Mouse (Mus musculus) macrophage (primary cell): ENCODE measurements around the gene Plin5. TPM values are rescaled to one million over a fixed set of nuclear protein-coding genes. Genes with fewer than 3 reads are reported as not detected.
"Not testable (repeated sequence)": the region's sequence is repeated elsewhere in the genome, so short reads cannot be mapped to it uniquely, and the experiment has no call there.

Experiments used
- H3K27ac ChIP-seq: fragments of 350-480 bp; formaldehyde crosslinking; 2 replicates; pipeline ENCODE4 v1.9.0; 2021
- H3K36me3 ChIP-seq: fragments of 350-480 bp; formaldehyde crosslinking; 2 replicates; pipeline ENCODE4 v1.9.0; 2021; ENCODE audit errors: inconsistent target
- H3K4me3 ChIP-seq: fragments of 350-480 bp; formaldehyde crosslinking; 2 replicates; pipeline ENCODE4 v1.9.0; 2021; ENCODE audit errors: inconsistent target
- H3K79me2 ChIP-seq: fragments of 350-480 bp; formaldehyde crosslinking; 2 replicates; pipeline ENCODE4 v1.9.0; 2021; ENCODE audit errors: inconsistent target
- WGBS: methylation state at CpG from one replicate; pipeline ENCODE4 v1.1.7; 2026; ENCODE audit warnings: inconsistent platforms; ENCODE audit not compliant: missing documents; 5-methylcytosine and 5-hydroxymethylcytosine counted together
- polyA plus RNA-seq: library from polyadenylated mRNA; stranded (reverse); fragments of 250-400 nt; gene quantifications from 3 replicates; pipeline ENCODE4 v1.2.4, GENCODE M21; 2018; ENCODE audit warnings: inconsistent platforms

Plin5 gene
- polyA plus RNA-seq, 1 experiment from 2014 or later = not detected

DNA sequence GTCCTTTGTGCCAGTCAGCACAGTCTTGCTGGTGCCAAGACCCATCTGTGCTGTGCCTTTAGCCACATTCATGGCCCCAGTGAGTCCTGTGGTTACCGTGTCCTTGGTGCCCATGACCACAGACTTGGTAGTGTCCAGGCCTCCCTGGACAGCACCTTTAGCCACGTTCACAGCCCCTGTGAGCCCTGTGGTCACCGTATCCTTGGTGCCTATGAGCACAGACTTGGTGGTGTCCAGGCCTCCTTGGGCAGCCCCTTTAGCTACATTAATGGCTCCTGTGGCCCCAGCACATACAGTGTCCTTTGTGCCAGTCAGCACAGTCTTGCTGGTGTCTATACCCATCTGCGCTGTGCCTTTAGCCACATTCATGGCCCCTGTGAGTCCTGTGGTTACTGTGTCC lies 11.0 kb downstream of the Plin5 start:
- H3K27ac ChIP-seq, H3K79me2 ChIP-seq, H3K4me3 ChIP-seq: not testable (repeated sequence)
- peaks cover 12% of the 10 kb centered on the region for H3K36me3 ChIP-seq
- WGBS = 95% methylated on average over 4 of the region's 4 CpGs

DNA sequence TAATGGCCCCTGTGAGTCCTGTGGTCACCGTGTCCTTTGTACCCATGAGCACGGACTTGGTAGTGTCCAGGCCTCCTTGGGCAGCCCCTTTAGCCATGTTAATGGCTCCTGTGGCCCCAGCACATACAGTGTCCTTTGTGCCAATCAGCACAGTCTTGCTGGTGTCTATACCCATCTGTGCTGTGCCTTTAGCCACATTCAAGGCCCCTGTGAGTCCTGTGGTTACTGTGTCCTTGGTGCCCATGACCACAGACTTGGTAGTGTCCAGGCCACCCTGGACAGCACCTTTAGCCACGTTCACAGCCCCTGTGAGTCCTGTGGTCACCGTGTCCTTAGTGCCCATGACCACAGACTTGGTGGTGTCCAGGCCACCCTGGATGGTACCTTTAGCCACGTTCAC lies 12.6 kb downstream of the Plin5 start:
- peaks cover 28% of the 10 kb centered on the region for H3K36me3 ChIP-seq
- H3K4me3 ChIP-seq, H3K79me2 ChIP-seq, H3K27ac ChIP-seq: not testable (repeated sequence)
- no CpG with 5 or more reads among the region's 5 CpGs for WGBS

DNA sequence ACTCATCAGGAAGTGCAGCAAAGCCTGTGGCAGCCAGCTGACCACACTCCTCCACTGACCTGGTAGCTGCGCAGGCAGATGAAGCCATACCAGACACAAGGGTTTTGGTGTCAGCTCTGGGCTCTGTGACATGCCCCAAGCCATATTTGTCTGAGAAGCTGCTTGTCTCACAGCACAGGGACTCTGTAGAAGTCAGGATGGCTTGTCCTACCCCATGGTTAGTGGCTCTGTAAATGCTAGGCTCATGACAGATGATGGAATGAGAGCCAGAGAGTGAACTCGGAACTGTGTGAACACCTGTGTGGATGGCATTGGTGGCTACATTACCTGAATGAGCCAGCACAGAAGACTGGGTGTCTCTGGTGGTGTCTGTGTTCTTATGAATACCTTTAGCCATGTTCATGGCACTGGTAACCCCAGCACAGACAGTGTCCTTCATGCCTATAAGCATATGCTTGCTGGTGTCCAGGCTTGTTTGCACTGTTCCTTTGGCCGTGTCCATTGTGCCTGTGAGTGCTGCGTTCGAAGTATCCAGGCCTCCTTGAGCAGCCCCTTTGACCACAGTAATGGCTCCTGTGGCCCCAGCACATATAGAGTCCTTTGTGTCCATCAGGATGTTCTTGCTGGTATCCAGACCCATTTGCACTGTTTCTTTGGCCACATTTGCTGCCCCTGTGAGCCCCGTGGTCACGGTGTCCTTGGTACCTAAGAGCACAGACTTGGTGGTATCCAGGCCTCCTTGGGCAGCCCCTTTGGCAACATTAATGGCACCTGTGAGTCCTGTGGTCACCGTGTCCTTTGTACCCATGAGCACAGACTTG lies 13.7 kb downstream of the Plin5 start:
- Histone ChIP-seq H3K79me2 (no peaks in the 10 kb centered on the region), H3K36me3 (peaks cover 37% of the 10 kb centered on the region), H3K27ac (no peak overlapping the region), H3K4me3 (no peak overlapping the region)
- 97% methylated on average over 8 of the region's 8 CpGs for WGBS

DNA sequence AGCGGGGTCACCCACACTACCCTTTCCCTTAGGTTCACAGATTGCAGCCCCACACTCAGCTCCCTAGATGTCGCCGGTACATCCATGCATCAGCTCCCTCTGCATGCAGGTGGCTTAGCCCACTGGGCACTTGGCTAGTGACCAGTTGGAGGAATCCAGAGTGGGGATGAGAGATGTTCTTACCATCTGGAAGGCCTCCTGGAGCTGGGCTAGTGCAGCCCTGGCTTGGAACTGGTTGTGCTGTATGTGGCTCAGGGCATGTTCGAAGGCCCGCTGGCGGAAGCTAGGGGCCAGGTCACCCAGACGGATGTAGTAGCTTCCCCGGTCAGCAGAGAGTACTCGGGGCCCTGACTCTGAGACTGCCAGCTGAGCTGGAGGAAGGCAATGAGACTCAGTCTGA lies 14.5 kb downstream of the Plin5 start:
- no peak overlapping the region for H3K4me3 ChIP-seq
- 98% methylated on average over 9 of the region's 9 CpGs for WGBS
- H3K27ac ChIP-seq = no peak overlapping the region
- no peaks in the 10 kb centered on the region for H3K79me2 ChIP-seq
- H3K36me3 ChIP-seq = peaks cover 44% of the 10 kb centered on the region

DNA sequence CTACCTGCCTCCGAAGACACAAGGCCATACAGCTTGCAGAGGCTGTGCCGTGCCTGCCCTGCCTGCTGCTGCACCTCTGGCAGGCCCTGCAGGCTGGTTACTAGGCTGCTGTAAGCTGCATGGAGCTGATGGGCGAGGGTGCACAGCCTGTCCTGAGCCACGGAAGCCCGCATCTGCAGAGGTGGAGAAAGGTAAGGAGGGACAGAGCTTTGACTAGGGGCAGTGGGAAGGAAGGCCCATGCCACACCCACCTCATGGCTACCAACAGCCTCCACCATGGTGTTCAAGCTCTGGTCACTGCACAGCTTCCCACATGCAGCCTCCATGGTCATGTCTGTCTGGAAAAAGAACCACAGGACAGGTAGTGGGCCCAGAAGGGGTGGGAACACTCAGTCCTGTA lies 15.2 kb downstream of the Plin5 start:
- Histone ChIP-seq H3K27ac (no peak overlapping the region), H3K4me3 (no peak overlapping the region), H3K79me2 (no peaks in the 10 kb centered on the region), H3K36me3 (peaks cover 52% of the 10 kb centered on the region)
- 93% methylated on average over 5 of the region's 5 CpGs for WGBS

DNA sequence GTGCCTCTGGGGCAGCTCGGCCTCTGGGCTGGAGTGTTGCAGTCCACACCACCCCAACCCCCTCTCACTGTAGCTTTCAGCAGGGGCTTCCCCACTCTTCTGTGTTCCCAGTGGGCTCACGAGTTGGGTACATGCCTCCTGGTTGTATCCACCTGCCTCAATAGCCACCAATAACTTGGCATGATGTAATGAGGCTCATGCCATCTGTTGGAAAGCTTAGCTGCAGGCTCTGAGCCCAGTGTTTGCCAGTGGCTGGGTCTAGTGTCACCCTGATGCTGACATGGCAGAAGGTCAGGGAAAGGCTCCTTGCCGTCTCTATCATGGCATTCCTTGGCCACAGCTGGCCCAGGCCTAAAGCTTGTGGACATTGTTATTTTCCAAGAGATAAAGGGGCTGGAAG lies 16.6 kb downstream of the Plin5 start:
- Histone ChIP-seq H3K36me3 (peaks cover 65% of the 10 kb centered on the region), H3K27ac (no peak overlapping the region), H3K79me2 (no peaks in the 10 kb centered on the region), H3K4me3 (no peak overlapping the region)
- WGBS = 100% methylated on average over 3 of the region's 3 CpGs

DNA sequence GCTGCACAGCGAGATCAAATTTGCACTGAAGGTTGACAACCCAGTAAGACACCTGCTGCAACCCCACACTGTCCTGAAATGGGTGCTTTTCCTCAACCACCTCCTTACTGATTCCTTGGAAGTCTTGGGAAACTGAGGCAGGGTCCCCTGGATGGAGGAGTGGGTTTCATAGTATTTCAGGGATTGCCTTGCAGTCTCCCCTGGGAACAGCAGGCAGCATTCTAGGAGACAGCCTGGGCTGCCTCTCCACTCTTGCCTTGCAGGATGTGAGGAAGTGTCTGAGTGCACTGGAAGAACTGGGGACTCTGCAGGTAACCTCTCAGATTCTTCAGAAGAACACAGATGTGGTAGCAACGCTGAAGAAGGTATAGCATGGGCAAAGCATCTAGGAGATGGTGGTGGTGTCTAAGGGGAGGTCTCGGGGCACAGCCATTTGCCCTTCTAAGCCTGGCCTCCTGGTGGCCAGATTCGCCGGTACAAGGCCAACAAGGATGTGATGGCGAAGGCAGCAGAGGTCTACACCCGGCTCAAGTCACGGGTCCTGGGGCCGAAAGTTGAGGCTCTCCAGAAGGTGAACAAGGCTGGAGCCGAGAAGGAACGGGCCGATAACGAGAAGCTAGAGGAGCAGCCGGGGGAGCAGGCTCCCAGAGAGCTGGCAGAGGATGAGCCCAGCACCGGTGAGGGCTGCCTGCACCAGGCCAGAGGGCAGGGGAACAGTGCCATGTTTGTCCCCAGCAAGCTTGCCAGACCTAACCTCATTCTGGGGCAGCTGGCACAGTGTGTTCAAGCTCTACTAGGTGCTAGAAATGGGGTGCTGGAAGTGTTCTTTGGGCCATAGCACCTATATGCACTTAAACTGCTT lies 18.5 kb downstream of the Plin5 start:
- Histone ChIP-seq H3K27ac (no peak overlapping the region), H3K79me2 (no peaks in the 10 kb centered on the region), H3K36me3 (peaks cover 66% of the 10 kb centered on the region), H3K4me3 (no peak overlapping the region)
- WGBS = 94% methylated on average over 15 of the region's 15 CpGs

DNA sequence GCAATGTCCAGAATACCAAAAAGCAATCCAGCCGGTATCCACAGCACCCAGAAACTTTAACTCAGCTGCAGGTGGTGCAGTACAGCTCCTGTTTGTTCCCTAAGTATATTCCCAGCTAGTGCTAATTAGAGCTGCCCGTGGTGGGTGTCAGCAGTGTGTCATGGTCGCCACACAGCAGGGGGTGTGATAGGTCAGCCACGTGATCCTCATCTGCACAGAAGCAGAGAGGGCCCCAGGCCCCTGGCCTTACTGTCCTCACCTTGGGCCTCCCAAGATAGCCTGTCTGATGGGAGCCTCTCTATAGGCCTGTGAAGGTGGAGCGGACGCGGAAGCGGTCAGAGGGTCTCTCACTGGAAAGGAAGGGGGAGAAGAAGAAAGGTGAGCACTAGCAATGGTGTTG lies 19.2 kb downstream of the Plin5 start:
- Histone ChIP-seq H3K36me3 (peaks cover 64% of the 10 kb centered on the region), H3K4me3 (no peak overlapping the region), H3K79me2 (no peaks in the 10 kb centered on the region), H3K27ac (no peak overlapping the region)
- WGBS = 94% methylated on average over 8 of the region's 8 CpGs

DNA sequence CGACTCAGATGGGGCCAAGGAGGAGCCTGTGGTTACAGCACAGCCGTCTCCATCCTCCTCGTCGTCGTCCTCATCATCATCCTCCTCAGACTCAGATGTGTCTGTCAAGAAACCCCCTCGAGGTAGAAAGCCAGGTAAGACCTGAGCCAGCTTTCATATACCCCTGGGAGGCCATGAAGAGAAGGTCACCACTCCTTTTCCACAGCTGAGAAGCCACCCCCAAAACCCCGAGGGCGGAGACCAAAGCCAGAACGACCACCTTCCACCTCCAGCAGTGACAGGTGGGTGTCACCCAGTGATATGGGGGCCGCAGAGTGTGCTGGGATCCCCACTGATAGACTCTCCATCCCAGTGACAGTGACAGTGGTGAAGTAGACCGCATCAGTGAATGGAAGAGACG lies 20.5 kb downstream of the Plin5 start:
- H3K79me2 ChIP-seq = no peaks in the 10 kb centered on the region
- H3K36me3 ChIP-seq = peaks cover 57% of the 10 kb centered on the region
- WGBS = 95% methylated on average over 11 of the region's 12 CpGs
- no peak overlapping the region for H3K4me3 ChIP-seq
- H3K27ac ChIP-seq = no peak overlapping the region

DNA sequence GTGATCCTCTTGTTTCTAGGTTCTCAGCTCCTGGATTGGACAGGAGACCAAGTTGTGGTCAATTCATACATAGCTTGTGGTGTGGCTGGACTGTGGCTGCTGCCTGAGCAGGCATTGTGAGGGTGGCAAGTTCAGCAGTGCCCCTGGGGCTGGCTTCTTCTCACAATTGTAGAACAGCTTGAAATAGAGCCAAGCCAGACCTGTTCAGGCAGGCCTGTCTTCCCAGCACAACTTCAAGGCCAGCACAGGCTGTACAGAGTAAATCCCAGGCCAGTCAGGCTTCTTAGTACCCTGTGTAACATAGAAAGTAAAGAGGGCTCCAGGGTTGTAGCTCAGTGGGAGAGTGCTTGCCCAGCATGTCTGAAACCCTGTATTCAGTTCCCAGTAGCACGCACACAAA lies 24.6 kb downstream of the Plin5 start:
- Histone ChIP-seq H3K4me3 (no peak overlapping the region), H3K36me3 (peaks cover 21% of the 10 kb centered on the region; the same call in 1 of the 2 replicates), H3K79me2 (no peaks in the 10 kb centered on the region), H3K27ac (no peak overlapping the region)
- WGBS = 100% methylated on average over 1 of the region's 1 CpGs

DNA sequence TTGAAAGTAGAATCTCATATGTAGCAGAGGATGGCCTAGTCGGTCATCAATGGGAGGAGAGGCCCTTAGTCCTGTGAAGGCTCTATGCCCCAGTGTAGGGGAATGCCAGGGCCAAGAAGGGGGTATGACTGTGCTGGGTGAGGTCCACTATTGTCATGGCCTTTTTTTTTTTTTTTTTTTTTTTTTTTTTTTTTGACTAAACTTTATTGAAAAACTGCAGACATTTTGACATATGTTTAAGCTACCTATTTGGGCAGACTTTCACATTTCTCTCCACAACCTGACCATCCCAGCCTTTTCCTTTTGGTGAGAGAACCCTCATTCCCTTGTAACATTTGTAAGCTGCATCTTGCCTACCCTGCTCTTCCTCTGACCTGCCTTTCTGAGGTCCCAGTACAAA lies 25.1 kb downstream of the Plin5 start:
- WGBS = 83% methylated on average over 1 of the region's 1 CpGs
- Histone ChIP-seq H3K4me3 (no peak overlapping the region), H3K36me3 (peaks cover 16% of the 10 kb centered on the region; the same call in 1 of the 2 replicates), H3K79me2 (no peaks in the 10 kb centered on the region), H3K27ac (no peak overlapping the region)

DNA sequence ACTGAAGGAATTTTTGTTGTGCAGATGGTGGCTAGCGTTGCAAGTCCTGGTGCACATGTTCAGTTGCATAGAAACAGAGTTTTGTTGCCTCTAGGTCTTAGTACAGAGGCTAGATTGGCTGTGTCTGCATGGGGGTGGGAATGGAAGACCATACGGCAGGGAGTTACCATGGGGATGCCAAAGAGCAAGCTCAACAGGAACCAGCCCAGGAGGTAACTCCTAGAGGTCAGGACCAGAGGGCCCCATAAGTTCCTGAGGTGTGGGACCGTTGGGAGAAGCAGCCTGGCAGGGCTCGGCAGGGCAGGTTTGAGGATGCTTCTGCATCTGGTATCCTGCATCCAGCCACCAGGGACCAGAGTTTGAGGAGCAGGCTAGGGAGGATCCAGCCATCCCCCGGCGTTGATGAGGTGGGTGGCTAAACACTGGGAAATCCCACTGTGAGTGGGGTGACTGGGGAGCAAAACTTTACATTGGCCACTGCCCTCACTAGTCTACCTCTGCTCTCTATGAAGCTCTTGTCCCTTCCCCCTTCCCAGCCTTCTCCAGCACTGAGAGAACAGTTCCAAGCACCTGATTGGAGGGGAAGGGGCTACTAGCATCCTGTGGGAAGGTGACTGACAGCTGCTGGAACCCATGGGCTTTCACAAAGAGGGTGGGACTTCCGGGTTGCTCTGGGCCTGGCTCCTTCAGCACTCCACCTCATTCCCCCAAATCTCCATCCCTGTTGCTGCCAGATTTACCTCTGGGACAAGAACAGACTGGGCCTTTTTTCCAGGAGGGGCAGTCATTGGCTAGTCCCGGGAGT lies 36.4 kb downstream of the Plin5 start:
- Histone ChIP-seq H3K79me2 (peaks cover 26% of the 10 kb centered on the region), H3K27ac (no peak overlapping the region), H3K36me3 (0 out of 2 replicates have a peak, but pooled peaks cover 4% of the 10 kb centered on the region), H3K4me3 (peak overlapping the region; percentile 79)
- 52% methylated on average over 8 of the region's 8 CpGs for WGBS

DNA sequence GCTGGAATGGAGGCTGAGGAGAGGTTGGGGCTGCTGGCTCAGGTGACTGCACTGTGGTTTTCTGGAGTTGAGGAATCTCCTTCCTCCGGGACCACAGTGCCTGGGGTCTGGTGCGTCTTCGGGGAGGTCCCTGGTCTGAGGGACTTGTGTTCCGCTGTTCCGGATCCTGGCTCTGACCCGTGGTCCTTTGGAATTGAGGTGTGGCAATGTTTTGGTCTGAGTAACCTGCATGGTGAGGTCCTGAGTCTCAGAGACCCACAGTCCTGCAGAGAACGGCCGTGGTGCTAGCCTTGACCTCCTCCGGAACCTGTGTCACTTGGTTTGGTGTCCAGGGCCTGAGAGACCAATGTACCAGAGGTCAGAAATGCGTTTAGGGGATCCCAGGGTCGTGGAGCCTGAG lies 37.5 kb downstream of the Plin5 start:
- 0 out of 2 replicates have a peak, but pooled peaks cover 4% of the 10 kb centered on the region for H3K36me3 ChIP-seq
- peaks cover 26% of the 10 kb centered on the region for H3K79me2 ChIP-seq
- peak overlapping the region; percentile 79 for H3K4me3 ChIP-seq
- 0% methylated on average over 11 of the region's 11 CpGs for WGBS
- H3K27ac ChIP-seq = no peak overlapping the region
